Mouse (Mus musculus) MEL (cell line): ENCODE measurements around the gene Snrnp70.

ENCODE experiments used
- BHLHE40 ChIP-seq: IDR thresholded peaks from 2 replicates; pipeline ENCODE4 v1.6.1; 2012; ENCODE audit warnings: low read depth, mild to moderate bottlenecking, inconsistent platforms, low read length, improper control_type of control experiment, borderline replicate concordance
- CHD2 ChIP-seq: IDR thresholded peaks from 2 replicates; pipeline ENCODE4 v1.6.1; 2011; ENCODE audit warnings: low read length, improper control_type of control experiment
- CTCF ChIP-seq, 3 experiments: IDR thresholded peaks in 2 of 3; conservative IDR thresholded peaks in 1 of 3; 2 replicates each; pipeline ENCODE4 v1.5.1; 2011 to 2012; ENCODE audit warnings: low read length in 3 of 3, low read depth in 2 of 3, mild to moderate bottlenecking in 2 of 3, improper control_type of control experiment in 1 of 3, inconsistent platforms in 1 of 3, mixed read lengths in 1 of 3, moderate library complexity in 1 of 3; ENCODE audit not compliant: control insufficient read depth in 1 of 3, insufficient read depth in 1 of 3, poor library complexity in 1 of 3, severe bottlenecking in 1 of 3
- E2F4 ChIP-seq: IDR thresholded peaks from 2 replicates; pipeline ENCODE4 v1.6.1; 2011; ENCODE audit warnings: low read depth, low read length, improper control_type of control experiment, borderline replicate concordance
- ETS1 ChIP-seq: IDR thresholded peaks from 2 replicates; pipeline ENCODE4 v1.6.1; 2012; ENCODE audit warnings: low read depth, mild to moderate bottlenecking, inconsistent platforms, low read length, improper control_type of control experiment, moderate library complexity
- MAFK ChIP-seq: IDR thresholded peaks from 2 replicates; pipeline ENCODE4 v1.6.1; 2011; ENCODE audit warnings: low read depth, mild to moderate bottlenecking, low read length, improper control_type of control experiment, borderline replicate concordance
- POLR2A ChIP-seq, 2 experiments: IDR thresholded peaks; 2 replicates each; pipeline ENCODE4 v1.6.1; 2011 to 2012; ENCODE audit warnings: low read length in 2 of 2, mild to moderate bottlenecking in 2 of 2, control low read depth in 1 of 2, improper control_type of control experiment in 1 of 2, low read depth in 1 of 2, moderate library complexity in 1 of 2; ENCODE audit not compliant: control insufficient read depth in 1 of 2, insufficient read depth in 1 of 2, poor library complexity in 1 of 2
- TCF12 ChIP-seq: IDR thresholded peaks from 2 replicates; pipeline ENCODE4 v1.6.1; 2014; ENCODE audit warnings: low read depth, mild to moderate bottlenecking, inconsistent platforms, low read length, improper control_type of control experiment, moderate library complexity
- UBTF ChIP-seq: IDR thresholded peaks from 2 replicates; pipeline ENCODE4 v1.6.1; 2012; ENCODE audit warnings: low read depth, mild to moderate bottlenecking, inconsistent platforms, low read length, improper control_type of control experiment, moderate library complexity, borderline replicate concordance; ENCODE audit not compliant: insufficient read depth
- ZKSCAN1 ChIP-seq: IDR thresholded peaks from 2 replicates; pipeline ENCODE4 v1.6.1; 2012; ENCODE audit warnings: low read depth, mild to moderate bottlenecking, inconsistent platforms, low read length, improper control_type of control experiment, moderate library complexity

DNA sequence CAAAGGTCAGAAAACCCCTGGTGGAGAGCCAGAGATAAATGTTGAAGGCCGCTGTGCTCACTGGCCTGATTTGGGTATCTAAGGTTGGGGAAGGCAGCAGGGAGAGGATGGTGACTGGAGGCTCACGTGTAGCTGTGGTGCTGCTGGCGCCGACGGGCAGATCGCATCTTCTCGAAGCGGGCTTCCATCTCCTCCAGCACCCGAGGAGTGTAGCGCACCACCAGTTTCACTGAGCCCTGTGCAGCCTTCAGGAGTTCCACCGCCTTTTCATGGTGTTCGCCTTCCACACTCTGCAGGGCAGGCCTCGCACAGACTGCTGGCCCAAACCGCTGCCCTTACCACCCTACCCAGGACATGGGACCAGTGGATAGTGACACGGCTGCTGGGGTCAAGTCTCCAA lies 27.4 kb downstream of the Snrnp70 start:
- TF ChIP-seq BHLHE40 (no peak), UBTF (no peak), CTCF (IDR thresholded peaks at IDR 0.05 in 2 of 3, conservative IDR thresholded peaks at IDR 0.05 in 1 of 3; ENCODE audit: control insufficient read depth in 1 of 3, insufficient read depth in 1 of 3, low read depth in 2 of 3, low read length in 3 of 3, poor library complexity in 1 of 3, severe bottlenecking in 1 of 3) (no peak), E2F4 (no peak), MAFK (no peak), POLR2A (IDR thresholded peaks at IDR 0.05; ENCODE audit: control insufficient read depth in 1 of 2, insufficient read depth in 1 of 2, low read depth in 1 of 2, low read length in 2 of 2, poor library complexity in 1 of 2) (no peak), CHD2 (no peak), TCF12 (no peak), ZKSCAN1 (no peak), ETS1 (no peak)
